Mouse (Mus musculus): ENCODE measurements around the gene Crk.

Gene Crk

DNA sequence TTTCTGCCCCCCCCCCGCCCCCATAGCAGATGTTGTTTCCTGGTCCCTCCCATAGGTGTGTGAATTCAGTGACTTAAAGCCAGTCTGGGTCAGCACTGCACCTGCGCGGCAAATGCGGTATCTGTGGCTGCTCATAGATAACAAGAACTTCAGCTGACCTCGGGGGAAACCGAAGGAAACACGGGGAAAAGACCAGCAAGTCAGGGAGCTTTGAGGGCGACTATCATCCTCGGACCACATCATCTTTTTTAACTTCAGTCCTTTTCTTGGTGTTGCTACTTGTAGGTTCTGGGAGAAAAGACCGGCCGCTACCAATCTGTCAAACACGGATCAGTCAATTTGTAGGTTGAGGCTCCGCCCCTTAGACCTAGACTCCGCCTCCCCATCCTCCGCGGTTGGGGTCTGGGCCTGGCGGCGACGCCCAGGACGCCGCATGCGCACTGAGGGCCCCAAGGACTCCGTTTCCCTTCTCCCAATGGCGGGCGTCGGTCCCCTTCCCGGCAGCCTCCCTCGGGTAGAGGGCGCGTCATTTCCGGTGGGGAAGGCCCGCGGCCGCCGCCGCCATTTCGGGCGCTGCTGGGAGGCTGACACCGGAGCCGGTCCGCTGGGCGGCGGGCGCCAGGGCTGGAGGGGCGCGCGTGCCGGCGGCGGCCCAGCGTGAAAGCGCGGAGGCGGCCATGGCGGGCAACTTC is at the start of gene Crk:
TSS of gene Crk (plus strand) at position 513 of the 692 bp plus-strand sequence.
- DNase-seq: peak; percentile 99

GRCm38 (mm10) chr11:75630098-75630497 is 49.0 kb upstream of the Crk start:
- no peak for DNase-seq

- peak; percentile 98 for DNase-seq
Measured at GRCm38 (mm10) chr11:75630645-75631229, 48.3 kb upstream of the Crk start, which contains the start of gene Inpp5k. TSS of gene Inpp5k (plus strand) at chr11:75630988.

GRCm38 (mm10) chr11:75631561-75632225 is 47.4 kb upstream of the Crk start:
- no peak for DNase-seq

DNA sequence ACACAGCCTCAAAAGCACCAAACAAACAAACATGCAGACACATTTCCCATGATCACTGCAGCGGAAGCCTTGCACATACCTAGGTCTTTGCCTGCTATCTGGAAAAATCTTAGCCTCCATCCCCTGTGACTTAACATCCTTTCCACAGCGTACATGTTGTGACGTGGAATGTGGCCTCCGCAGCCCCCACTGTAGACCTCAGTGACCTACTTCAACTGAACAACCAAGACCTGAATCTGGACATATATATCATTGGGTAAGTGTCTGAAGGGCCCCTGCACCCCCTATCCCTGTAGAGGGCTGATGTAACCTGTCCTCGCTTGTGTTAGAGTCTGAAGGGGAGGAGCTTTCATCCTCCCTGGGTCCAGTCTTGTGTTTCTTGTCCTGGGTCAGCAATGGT is 46.1 kb upstream of the Crk start:
- DNase-seq: no peak

DNA sequence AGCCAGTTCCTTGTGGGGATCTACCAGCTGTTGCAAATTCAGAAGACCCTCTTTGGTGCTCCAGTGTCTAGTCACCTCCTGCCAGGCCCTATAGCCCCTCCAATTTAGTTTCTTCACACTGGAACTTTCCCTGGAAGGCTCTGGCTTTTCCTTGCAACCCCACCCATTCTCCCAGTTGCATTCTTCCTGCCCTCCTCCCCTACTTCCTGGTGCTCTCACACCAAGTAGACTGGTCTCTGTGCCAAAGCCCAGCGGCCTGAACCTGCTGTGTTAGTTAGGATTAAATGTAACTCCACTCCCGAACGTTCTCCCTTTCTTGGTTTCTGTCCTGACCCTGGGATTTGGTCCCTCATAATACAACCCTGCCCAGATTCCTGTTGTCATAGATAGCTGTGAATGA is 44.3 kb upstream of the Crk start:
- DNase-seq: no peak

- DNase-seq: no peak
Measured at GRCm38 (mm10) chr11:75635315-75635714, 43.7 kb upstream of the Crk start.

- no peak for DNase-seq
Measured at GRCm38 (mm10) chr11:75643323-75643722, 35.7 kb upstream of the Crk start.

- no peak for DNase-seq
Measured at GRCm38 (mm10) chr11:75644684-75645083, 34.4 kb upstream of the Crk start.

- no peak for DNase-seq
Measured at GRCm38 (mm10) chr11:75647681-75648211, 31.3 kb upstream of the Crk start.

DNA sequence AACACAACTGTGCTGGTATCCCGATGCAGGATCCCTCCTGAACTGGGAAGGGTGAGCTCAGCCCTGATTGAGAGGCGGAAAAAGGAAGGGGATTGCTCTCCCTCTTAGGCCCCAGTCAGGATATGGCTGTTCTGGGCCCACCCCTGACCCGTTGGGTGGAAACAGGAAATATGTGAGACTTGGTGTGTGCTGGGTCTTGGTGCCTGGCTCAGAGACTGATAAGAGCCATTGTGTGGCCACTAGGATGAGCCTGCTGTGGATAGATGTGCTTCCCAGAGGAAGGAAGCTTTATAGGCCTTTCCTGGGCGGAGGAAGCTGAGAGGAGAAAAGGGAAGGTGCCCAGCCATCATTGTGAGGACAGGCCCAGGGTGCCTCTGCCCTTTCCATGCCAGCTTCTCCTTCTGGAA is 29.9 kb upstream of the Crk start:
- DNase-seq: peak; percentile 42

- no peak for DNase-seq
Measured at GRCm38 (mm10) chr11:75650311-75650710, 28.7 kb upstream of the Crk start, which contains the start of gene Myo1c. TSS of gene Myo1c (plus strand) at chr11:75650504.

- DNase-seq: no peak
Measured at GRCm38 (mm10) chr11:75650958-75651425, 28.1 kb upstream of the Crk start.

DNA sequence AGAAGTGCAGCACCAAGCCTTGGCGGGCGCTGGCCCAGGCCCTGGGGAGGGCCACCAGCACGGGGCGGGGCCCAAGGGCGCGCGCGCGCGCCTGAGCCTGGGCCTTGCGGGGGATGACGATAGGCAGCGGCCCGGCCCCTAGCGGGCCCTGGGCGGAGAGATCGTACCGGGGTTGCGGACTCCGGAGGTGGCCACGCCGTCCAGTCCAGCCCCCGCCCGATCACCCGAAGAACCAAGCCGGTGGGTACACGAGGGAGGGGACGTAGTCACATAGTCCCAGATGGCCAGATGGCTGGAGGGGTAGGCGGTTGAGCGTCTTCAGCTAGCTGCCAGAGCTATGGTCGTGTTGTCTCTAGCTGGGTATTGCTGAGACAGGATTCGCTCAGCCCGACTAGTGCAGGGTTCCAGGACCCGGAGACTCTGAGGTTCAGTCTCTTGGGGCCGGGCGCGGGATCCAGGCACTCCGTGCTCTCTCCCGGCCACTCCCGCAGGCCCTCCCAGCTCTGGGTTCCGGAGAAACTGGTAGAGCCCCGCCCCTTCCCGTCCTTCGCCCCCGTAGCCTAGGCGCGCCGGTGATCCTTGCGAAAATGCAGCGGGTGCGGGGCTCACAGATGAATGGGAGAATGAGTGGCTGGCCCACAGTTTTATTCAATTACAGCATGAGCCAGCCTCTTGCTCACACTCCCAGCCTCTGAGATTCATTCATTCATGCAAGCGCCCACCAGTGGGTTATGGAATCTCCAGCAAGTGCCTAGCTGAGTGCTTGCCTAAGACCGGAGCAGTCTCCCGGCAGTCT is 27.4 kb upstream of the Crk start:
- DNase-seq: peak; percentile 89

DNA sequence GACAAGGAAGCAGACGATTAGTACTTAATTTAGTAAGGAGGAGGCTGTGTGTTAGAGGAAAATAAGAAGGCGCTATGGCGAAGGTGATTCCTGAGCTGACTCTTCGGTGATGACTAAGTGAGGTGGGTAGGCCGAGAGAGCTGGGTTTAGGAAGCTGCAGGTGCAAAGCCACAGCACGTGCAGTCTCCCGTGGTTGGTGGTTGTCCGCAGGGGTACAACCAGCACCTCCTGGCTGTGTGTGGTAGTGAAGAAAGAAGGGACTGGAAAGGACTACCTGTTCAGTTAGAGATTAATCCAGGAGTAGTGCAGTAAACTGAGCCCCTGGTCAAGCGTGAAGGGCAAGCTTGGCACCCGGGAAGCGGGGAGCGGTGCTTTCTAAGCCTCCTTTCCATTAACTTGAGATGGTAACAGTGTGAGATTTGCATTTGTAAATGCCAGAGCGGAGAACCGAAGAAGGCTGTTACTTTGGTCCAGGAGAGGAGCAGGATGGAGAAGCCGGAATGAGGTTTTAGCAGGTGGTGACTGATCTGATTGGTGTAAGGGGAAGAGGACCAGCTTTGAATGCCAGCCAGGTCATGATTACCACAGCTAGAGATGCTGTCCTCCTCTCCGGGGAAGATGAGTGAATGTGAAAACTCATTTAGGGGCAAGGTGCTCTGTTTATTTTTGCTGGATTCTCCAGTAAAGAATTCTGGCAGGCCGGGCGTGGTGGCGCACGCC is 26.7 kb upstream of the Crk start:
- DNase-seq: no peak

- no peak for DNase-seq
Measured at GRCm38 (mm10) chr11:75652942-75653684, 25.9 kb upstream of the Crk start.

- peak; percentile 92 for DNase-seq
Measured at GRCm38 (mm10) chr11:75653781-75654470, 25.1 kb upstream of the Crk start.

GRCm38 (mm10) chr11:75654471-75655390 is 24.3 kb upstream of the Crk start:
- peak; percentile 73 for DNase-seq
